ENCODE assay signal across 8 mouse cellular contexts in the genomic region with DNA sequence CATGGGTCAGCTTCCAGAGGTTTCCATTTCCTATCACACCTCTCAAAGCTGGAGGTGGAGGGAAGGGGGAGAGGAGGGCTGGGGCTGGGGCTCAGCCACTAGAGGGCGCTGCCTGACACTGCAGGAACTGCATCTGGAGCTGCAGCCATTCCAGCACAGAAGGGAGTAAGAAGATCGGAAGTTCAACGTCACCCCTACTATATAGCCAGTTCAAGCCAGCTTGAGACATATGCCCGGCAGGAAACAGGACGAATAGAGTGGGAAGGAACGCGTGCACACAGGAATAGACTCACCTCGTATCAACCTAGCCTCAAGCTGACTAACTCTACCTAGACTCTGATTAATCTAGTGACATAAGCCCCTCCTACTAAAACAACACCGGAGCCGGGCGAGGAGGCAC. TPM values are rescaled to one million over a fixed set of nuclear protein-coding genes. Genes with fewer than 3 reads are reported as not detected.
A peak's percentile ranks its signal among the peaks of the same experiment; 100 is the strongest.
DNase-seq lines count a peak whose midpoint lies in the region; ATAC-seq and TF ChIP-seq lines count a peak whose summit lies in the region.

No protein-coding gene starts in this region.

- peak; percentile 99 for TF ChIP-seq CTCF in ES-Bruce4 (IDR thresholded peaks at IDR 0.05; ENCODE audit: low read depth, low read length)
- TF ChIP-seq CTCF in liver, postnatal 0 days (IDR thresholded peaks at IDR 0.05; ENCODE audit: low read depth), result peak; percentile 88

- H3K4me2 ChIP-seq in kidney, embryonic 14.5 days (replicated peaks; ENCODE audit: low read depth, low read length), result no peak overlapping the region
- no peak overlapping the region for H3K4me2 ChIP-seq in liver, postnatal 0 days (ENCODE audit: low read depth, low read length)

- peak; percentile 71 for ATAC-seq in kidney, embryonic 14.5 days (ENCODE audit: low FRiP score, low TSS enrichment)
- ATAC-seq in liver, postnatal 0 days, result peak; percentile 70

- H3K36me3 ChIP-seq in ES-Bruce4 (ENCODE audit: control insufficient read depth, insufficient read depth, low read length, poor library complexity, severe bottlenecking), result no peaks in the 10 kb centered on the region
- H3K36me3 ChIP-seq in kidney, embryonic 14.5 days (ENCODE audit: control insufficient read depth, insufficient read depth, low read length), result no peaks in the 10 kb centered on the region
- no peaks in the 10 kb centered on the region for H3K36me3 ChIP-seq in liver, postnatal 0 days (replicated peaks; ENCODE audit: insufficient read depth, low read length)

- H3K9ac ChIP-seq in ES-Bruce4 (ENCODE audit: low read depth, poor library complexity, severe bottlenecking), result no peak overlapping the region
- H3K9ac ChIP-seq in kidney, embryonic 14.5 days (ENCODE audit: low read depth, low read length), result no peak overlapping the region
- H3K9ac ChIP-seq in liver, postnatal 0 days (replicated peaks), result no peak overlapping the region

- no peak overlapping the region for H3K27ac ChIP-seq in ES-Bruce4 (ENCODE audit: insufficient read depth, low read length)
- no peak overlapping the region for H3K27ac ChIP-seq in kidney, embryonic 14.5 days (ENCODE audit: low read depth, low read length)
- no peak overlapping the region for H3K27ac ChIP-seq in liver, postnatal 0 days (ENCODE audit: low read depth)

- no peaks in the 10 kb centered on the region for H3K27me3 ChIP-seq in ES-Bruce4 (ENCODE audit: control insufficient read depth, insufficient read depth, low read length, poor library complexity, severe bottlenecking)
- H3K27me3 ChIP-seq in kidney, embryonic 14.5 days (ENCODE audit: control insufficient read depth, insufficient read depth, low read length), result no peaks in the 10 kb centered on the region
- no peaks in the 10 kb centered on the region for H3K27me3 ChIP-seq in liver, postnatal 0 days (ENCODE audit: insufficient read depth, low read length)

- no peak for TF ChIP-seq POLR2A in ES-Bruce4 (IDR thresholded peaks at IDR 0.05; ENCODE audit: insufficient read depth, low read length)

- H3K4me1 ChIP-seq in ES-Bruce4 (ENCODE audit: control insufficient read depth, insufficient read depth, low read length), result no peaks in the 10 kb centered on the region
- H3K4me1 ChIP-seq in kidney, embryonic 14.5 days (ENCODE audit: control insufficient read depth, insufficient read depth, low read length), result no peaks in the 10 kb centered on the region
- no peaks in the 10 kb centered on the region for H3K4me1 ChIP-seq in liver, postnatal 0 days (ENCODE audit: insufficient read depth)

- H3K9me3 ChIP-seq in ES-Bruce4 (replicated peaks; ENCODE audit: control insufficient read depth, insufficient read depth, low read length, poor library complexity, severe bottlenecking), result no peaks in the 10 kb centered on the region
- H3K9me3 ChIP-seq in kidney, embryonic 14.5 days (ENCODE audit: control insufficient read depth, low read length), result no peaks in the 10 kb centered on the region; the same call in 1 of the 2 replicates
- 0 out of 2 replicates have a peak, but pooled peaks cover 3% of the 10 kb centered on the region for H3K9me3 ChIP-seq in liver, postnatal 0 days (ENCODE audit: low read length)

- TF ChIP-seq EP300 in ES-Bruce4 (IDR thresholded peaks at IDR 0.05; ENCODE audit: insufficient read depth, low read depth, low read length), result no peak
- TF ChIP-seq EP300 in liver, postnatal 0 days (IDR thresholded peaks at IDR 0.05; ENCODE audit: low read depth), result no peak

- DNase-seq in 3T3-L1 (ENCODE audit: low read depth, low spot score), result peak; percentile 74
- DNase-seq in c-Kit-positive CD71-negative TER-119-negative erythroid progenitor cells, embryonic 14.5 days (ENCODE audit: low read depth), result peak; percentile 61
- peak; percentile 50 to 55 for DNase-seq in gastrocnemius, postnatal 36 days
- DNase-seq in liver, postnatal 0 days, result peak; percentile 83
- peak; percentile 45 to 59 for DNase-seq in right cerebral cortex, postnatal 10 days (ENCODE audit: low spot score in 2 of 2)
- DNase-seq in urinary bladder, postnatal 14 days (ENCODE audit: low spot score), result peak; percentile 86

- H3K4me3 ChIP-seq in ES-Bruce4 (ENCODE audit: low read depth, low read length), result peak overlapping the region; percentile 49
- H3K4me3 ChIP-seq in kidney, embryonic 14.5 days (ENCODE audit: low read length), result no peak overlapping the region
- no peak overlapping the region for H3K4me3 ChIP-seq in liver, postnatal 0 days (ENCODE audit: low read depth, low read length)

- WGBS in kidney, embryonic 14.5 days, result 32% methylated on average over 11 of the region's 11 CpGs
- 28% methylated on average over 11 of the region's 11 CpGs for WGBS in liver, postnatal 0 days (ENCODE audit: insufficient replicate concordance)

- intact Hi-C loops in gastrocnemius, postnatal 36 days (cut with DNase I), result loop anchor here (5.0 kb wide), 3 partner anchors 100 to 190 kb away; partner anchors contain the start of gene Suds3

RNA-seq across cellular contexts. Expression of gene Vsig10, which starts 11.2 kb away (rescaled TPM):
- 15.7 and 21.6 TPM in 2 replicates for polyA plus RNA-seq in ES-Bruce4 (2011; ENCODE audit: insufficient read depth, insufficient read length, low read depth, missing spikeins)
- total RNA-seq in gastrocnemius, postnatal 36 days (2021), result 1 to 10 TPM; 4.1 to 5.0 TPM
- 7.4 and 9.0 TPM in 2 replicates for polyA plus RNA-seq in kidney, embryonic 14.5 days (2014; fragmentation: Nextera tagmentation; extraction: Ambion mirVana)
- 2.1 and 2.9 TPM in 2 replicates for polyA plus RNA-seq in liver, postnatal 0 days (2015; fragmentation: Nextera tagmentation; extraction: Ambion mirVana)

RNA-seq across cellular contexts. Expression of gene Pebp1, which starts 20.3 kb away (rescaled TPM):
- polyA plus RNA-seq in ES-Bruce4 (2011; ENCODE audit: insufficient read depth, insufficient read length, low read depth, missing spikeins), result 246 and 264 TPM in 2 replicates
- 100 to 1,000 TPM; 304 to 320 TPM for total RNA-seq in gastrocnemius, postnatal 36 days (2021)
- polyA plus RNA-seq in kidney, embryonic 14.5 days (2014; fragmentation: Nextera tagmentation; extraction: Ambion mirVana), result 710 and 781 TPM in 2 replicates
- polyA plus RNA-seq in liver, postnatal 0 days (2015; fragmentation: Nextera tagmentation; extraction: Ambion mirVana), result 120 and 129 TPM in 2 replicates

RNA-seq across cellular contexts. Expression of gene Wsb2, which starts 49.4 kb away (rescaled TPM):
- 49.5 and 56.1 TPM in 2 replicates for polyA plus RNA-seq in ES-Bruce4 (2011; ENCODE audit: insufficient read depth, insufficient read length, low read depth, missing spikeins)
- total RNA-seq in gastrocnemius, postnatal 36 days (2021), result 10 to 100 TPM; 84.2 to 90.8 TPM
- polyA plus RNA-seq in kidney, embryonic 14.5 days (2014; fragmentation: Nextera tagmentation; extraction: Ambion mirVana), result 36.4 and 72.2 TPM in 2 replicates
- polyA plus RNA-seq in liver, postnatal 0 days (2015; fragmentation: Nextera tagmentation; extraction: Ambion mirVana), result 31.7 and 32.3 TPM in 2 replicates
